Mouse (Mus musculus): ENCODE results near the gene Podnl1.

Podnl1 gene

GRCm38 (mm10) chr8:84127202-84127901 lies 1.6 kb downstream of the Podnl1 start:
- no peak for DNase-seq (ENCODE audit: low spot score in 2 of 2)

DNA sequence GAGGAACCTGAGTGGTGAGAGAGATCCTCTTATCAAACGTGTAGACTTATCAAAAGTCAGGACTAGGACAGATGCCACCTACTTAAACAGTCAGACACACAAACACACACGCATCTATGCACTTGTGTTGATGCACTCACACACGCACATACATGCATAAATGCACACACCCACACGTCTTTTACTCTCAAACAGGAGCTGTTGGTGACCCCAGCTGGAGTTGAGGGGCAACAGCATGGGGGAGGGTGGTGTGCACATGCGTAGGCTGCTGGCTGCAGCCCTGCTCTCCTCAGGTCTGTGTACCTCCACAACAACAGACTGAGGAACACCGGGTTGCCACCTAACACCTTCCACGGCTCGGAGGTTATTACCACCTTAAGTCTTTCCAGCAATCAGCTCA lies 2.5 kb downstream of the Podnl1 start:
- DNase-seq (ENCODE audit: low spot score in 2 of 2): no peak

DNA sequence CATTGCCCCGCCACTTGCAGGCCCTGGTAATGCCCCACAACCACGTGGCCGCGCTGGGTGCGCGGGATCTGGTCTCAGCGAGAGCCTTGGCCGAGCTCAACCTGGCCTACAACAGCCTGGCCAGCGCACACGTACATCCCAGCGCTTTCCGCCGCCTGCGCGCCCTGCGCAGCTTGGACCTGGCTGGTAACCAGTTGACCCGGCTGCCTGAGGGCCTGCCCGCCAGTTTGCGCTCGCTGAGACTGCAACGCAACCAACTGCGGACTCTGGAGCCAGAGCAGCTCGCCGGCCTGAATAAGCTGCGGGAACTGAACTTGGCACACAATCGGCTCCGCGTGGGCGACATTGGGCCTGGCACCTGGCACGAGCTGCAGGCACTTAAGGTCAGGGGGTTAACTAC lies 5.0 kb downstream of the Podnl1 start:
- DNase-seq (ENCODE audit: low spot score in 2 of 2): no peak

DNA sequence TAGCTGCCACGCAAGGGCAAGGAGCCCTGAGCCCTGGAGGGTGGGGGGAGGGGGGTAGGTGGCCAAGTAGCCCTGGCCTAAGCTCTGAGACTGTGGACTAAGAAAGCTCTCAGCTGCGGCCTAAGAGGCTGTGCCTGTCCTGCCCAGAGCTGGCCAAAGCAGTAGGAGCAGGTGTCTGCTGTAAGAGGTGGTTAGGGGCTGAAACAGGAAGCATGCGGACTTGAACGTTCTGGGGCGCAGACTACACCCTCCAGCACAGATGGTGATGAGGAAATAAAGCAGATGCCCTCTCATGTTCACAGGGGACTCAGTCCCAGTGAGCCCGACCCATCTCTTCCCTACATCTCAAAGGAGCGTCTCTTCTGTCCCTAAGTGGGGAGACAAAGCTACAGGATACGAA lies 6.4 kb downstream of the Podnl1 start:
- no peak for DNase-seq (ENCODE audit: low spot score in 2 of 2)

GRCm38 (mm10) chr8:84137848-84138247 lies 12.1 kb downstream of the Podnl1 start:
- no peak for DNase-seq (ENCODE audit: low spot score in 2 of 2)

DNA sequence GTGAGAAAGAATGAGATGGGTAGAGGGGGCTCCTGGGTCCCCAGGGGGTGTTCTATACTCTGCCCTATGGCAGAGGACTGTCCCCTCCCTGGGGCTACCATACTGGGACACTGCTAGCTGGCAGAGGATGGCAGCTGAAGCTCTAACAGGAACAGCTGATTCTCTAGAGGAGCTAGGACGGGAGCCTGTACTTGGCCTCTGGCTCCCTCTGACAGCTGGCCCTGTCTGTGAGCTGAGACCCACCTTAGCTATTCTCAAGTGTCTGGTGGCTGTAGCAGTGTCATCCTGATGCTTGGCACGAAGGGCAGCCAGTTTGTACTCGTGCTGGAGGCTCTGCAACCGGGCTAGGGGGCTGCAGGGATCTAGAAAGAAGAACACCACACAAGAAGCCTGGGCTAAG lies 15.0 kb downstream of the Podnl1 start:
- DNase-seq (ENCODE audit: low spot score in 2 of 2): no peak

GRCm38 (mm10) chr8:84144636-84145245 lies 19.0 kb downstream of the Podnl1 start:
- no peak for DNase-seq (ENCODE audit: low spot score in 2 of 2)

DNA sequence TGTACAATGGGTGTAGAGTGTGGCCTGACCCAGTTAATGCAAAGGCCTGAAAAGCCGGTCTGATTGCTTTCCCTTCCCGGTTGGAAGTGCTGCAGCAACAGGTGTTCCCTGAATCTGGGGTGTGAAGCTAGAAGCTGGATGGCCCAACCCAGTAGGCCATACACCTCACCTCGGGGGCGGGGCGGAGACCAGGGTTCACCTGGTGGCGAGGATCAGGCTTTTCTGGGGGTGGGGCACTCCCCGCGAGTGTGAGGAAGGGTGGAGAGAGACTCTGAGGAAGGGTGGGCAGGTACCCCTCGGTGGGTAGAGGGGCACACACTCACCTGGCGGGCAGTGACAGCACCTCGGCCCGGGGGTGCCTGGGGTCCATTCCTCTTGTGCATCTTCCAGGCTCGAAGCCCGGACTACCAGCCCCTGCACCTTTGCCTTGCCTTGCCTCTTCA lies 21.6 kb downstream of the Podnl1 start:
- DNase-seq (ENCODE audit: low spot score in 2 of 2): no peak

DNA sequence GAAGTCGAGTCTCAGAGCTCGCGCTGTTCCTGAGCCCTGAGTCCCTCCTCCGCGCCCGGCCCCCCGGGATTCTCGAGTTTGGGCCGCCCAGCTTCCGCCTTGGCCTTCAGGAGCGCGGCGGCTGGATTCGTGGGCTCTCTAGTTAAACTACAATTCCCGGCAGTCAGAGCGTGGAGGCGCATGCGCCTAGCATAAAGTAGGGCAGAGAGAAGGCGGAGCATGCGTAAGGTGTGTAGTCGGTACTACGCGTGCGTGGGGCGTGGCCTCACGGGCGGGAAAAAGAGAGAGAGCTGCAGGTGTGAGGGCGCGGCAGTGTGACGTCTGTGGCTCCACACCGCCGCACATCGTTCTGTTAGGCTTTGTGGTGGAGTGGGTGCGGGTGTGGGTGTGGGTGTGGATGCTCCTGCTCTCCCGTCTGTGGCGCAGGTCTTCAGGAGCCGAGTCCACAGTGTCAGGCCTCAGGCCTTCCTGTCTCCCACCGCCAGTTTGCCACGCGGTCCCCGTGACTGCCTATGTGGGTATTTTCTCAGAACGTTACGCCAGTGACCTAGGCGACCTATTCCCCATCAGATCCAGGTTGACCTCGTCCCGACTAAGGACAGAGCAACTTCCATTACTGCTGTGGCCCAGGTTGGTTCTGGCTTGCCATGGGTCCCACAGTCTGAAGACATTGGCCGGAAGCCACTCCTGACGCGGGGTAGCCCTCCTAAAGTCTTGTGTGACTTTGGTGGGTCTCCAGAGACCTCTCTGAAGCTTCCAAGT lies 22.2 kb downstream of the Podnl1 start, which contains the start of the genes Cc2d1a and 4930432K21Rik:
Gene Cc2d1a (minus strand): TSS at position 168 of the 762 bp plus-strand sequence.
Gene 4930432K21Rik (plus strand): TSS at position 257 of the 762 bp plus-strand sequence.
- DNase-seq (ENCODE audit: low spot score in 2 of 2): peak; percentile 94 to 95

DNA sequence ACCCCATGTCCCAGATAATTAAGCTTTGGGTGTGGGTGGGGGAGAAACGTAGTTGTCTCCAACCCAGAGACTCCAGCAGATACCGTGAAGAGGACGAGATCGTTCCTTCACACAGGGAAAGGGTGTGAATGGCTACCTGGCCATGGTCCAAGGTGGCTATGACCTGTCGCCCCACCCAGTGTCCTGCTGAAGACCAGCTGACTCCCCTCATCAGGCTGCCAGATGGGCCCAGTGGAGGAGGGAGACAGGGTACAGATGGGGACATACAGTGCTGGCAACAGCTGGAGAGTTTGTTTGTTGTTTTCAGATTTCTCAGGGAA lies 22.7 kb downstream of the Podnl1 start:
- no peak for DNase-seq (ENCODE audit: low spot score in 2 of 2)

DNA sequence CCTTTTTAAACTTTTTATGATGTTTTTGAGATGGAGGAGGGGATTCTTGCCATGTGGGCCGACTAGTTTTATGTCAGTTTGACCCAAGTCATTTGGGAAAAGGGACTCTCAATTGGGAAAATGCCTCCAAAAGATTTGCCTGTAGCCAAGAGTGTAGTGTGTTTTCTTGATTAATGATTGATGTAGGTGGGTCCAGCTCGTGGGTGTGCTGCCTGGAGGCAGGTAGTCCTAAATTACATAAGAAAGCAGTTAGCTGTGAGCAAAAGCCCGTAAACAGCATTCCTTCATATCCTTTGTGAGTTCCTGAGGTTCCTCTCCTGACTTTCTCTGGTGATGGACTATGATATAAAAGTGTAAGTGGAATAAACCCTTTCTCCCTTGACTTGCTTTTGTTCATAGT lies 23.4 kb downstream of the Podnl1 start:
- no peak for DNase-seq (ENCODE audit: low spot score in 2 of 2)

GRCm38 (mm10) chr8:84157620-84158019 lies 31.8 kb downstream of the Podnl1 start:
- no peak for DNase-seq (ENCODE audit: low spot score in 2 of 2)

DNA sequence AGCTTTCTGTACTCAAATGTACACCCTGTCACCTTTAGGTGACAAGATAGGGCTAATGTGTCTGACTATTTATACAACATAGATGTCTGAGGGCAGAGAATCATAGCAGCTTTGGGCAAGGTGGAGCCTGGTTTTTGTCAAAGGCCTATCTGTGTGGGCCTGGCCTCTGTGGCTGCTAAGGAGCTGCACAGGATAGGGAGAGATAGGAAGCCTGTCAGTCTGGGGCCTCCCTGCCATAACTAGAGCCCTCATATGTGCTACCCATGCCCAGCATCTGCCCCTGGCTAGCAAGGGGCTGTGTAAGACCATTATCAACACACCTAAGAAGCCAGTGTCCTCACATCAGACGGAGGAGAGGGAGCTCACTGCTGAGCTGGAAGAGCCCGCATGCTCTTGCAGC lies 41.9 kb downstream of the Podnl1 start:
- DNase-seq (ENCODE audit: low spot score in 2 of 2): no peak

DNA sequence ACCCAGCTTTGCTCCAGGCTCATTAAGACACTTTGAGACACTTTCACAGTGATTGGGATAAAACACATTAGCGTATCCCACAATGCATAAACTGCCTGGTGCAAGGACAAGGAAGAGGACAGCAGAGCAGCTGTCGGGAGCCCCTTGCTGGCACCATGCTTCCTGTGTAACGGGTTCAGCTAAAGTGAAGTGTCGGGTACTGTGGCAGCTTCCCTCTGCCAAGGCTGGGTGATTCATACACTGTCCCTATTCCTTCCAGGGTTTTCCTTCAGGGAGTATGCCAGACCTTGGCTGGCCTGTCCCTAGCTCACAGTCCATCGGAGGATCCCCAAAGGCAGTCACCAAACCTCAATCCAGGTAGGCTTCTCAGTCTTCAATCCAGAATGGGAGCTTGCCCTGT lies 44.3 kb downstream of the Podnl1 start:
- DNase-seq (ENCODE audit: low spot score in 2 of 2): no peak

GRCm38 (mm10) chr8:84173861-84174260 lies 48.1 kb downstream of the Podnl1 start:
- DNase-seq (ENCODE audit: low spot score in 2 of 2): no peak

- no peak for DNase-seq (ENCODE audit: low spot score in 2 of 2)
These were observed 50.8 kb downstream of the Podnl1 start for GRCm38 (mm10) chr8:84176560-84176959.

DNA sequence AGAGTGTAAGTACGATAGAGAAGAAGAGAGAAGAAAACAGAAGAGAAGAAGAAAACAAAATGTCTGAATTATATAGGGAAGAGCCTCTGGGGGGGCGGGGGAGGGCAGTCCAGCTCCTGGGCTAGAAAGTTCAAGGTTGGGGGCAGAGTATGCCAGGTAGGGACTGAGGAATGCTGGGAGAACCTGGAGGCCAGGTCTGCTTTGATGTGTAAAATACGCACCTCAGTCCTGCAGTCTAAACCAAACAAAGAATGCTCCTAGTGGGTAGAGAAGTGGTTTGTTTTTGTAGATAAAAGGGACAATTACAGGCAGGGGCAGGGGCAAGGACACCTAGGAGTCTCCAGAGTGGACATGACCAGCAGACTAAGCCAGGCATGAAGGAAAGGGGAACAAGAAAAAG lies 51.6 kb downstream of the Podnl1 start:
- no peak for DNase-seq (ENCODE audit: low spot score in 2 of 2)

DNA sequence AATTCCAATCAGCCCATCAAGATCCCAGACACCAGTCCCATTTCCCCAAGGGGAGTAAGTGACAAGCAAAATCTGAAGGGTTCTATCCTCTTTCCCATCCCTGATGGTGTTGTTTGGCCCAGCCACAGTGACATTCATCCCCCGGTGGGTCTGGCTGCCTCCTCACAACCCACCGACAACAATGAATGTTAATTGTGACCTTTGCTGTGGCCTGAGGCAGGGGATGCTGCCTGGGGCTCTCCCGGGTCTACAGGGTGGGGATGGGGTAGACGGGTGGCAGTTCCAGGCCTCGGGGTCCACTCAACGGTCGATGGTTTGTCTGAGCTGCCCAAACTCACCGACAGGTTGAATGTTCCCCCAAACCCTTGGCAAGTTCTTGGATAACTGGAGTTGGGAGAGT lies 52.8 kb downstream of the Podnl1 start:
- DNase-seq (ENCODE audit: low spot score in 2 of 2): no peak

GRCm38 (mm10) chr8:84179946-84180345 lies 54.2 kb downstream of the Podnl1 start:
- no peak for DNase-seq (ENCODE audit: low spot score in 2 of 2)

GRCm38 (mm10) chr8:84180530-84181190 lies 54.9 kb downstream of the Podnl1 start:
- DNase-seq (ENCODE audit: low spot score in 2 of 2): no peak

All from right cerebral cortex, postnatal 36 days (tissue).